Mouse (Mus musculus): ENCODE results near the gene Sphk2. TPM values are rescaled to one million over a fixed set of nuclear protein-coding genes. Genes with fewer than 3 reads are reported as not detected.

The Sphk2 gene
- polyA plus RNA-seq, 1 experiment from 2014 or later: 27.1 TPM

DNA sequence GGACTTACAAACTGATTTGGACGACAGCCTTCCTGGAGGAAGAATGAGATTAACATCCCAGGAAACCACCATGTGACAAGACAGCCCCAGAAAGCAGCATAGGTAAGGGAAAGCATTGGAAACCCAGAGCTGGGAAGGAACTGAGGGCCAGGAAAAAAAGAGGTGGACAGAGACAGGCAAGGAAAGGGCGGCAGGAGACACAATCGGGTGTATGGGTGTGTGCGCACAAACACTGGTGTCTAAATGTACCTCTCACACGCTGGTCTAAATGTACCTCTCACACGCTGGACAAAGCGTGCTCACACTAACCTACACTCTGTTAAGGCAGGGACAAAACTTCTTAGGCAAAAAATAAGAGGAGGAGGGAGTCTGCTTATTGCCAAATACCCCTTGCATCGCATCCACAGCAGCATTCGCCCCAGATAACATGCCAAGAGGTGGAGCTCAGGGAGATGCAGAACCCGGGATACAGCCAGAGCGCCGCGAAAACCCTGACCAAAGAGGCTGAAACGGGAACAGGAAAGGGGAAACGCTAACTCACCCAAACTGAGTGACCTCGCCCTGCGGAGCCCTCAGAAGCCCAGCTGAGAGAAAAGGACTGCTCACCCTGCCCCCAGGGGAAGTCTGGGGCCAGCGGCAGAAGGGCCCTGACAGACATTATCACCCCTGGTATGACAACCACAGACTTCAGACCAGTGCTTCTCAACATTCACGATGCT lies 1.9 kb downstream of the Sphk2 start:
- Histone ChIP-seq H3K4me2 (replicated peaks) (peak overlapping the region; percentile 81), H3K9me3 (no peaks in the 10 kb centered on the region), H3K27ac (peak overlapping the region; percentile 83), H3K4me3 (replicated peaks) (peak overlapping the region; percentile 82), H3K27me3 (no peaks in the 10 kb centered on the region), H3K36me3 (peaks cover 46% of the 10 kb centered on the region), H3K4me1 (replicated peaks) (peaks cover 54% of the 10 kb centered on the region), H3K9ac (replicated peaks) (peak overlapping the region; percentile 91; the same call in 1 of the 2 replicates)
- no peak for ATAC-seq
- WGBS: 85% methylated on average over 19 of the region's 19 CpGs

GRCm38 (mm10) chr7:45715090-45715708 lies 2.6 kb downstream of the Sphk2 start, which contains the start of gene Rpl18:
TSS of gene Rpl18 (plus strand) at chr7:45715457.
- peak; percentile 92 for ATAC-seq
- H3K9ac ChIP-seq (replicated peaks): peak within 1 kb of the TSS; percentile 91
- H3K36me3 ChIP-seq: peaks cover 46% of the 10 kb centered on the region
- H3K4me2 ChIP-seq (replicated peaks): peak within 1 kb of the TSS; percentile 81
- H3K4me3 ChIP-seq (replicated peaks): peak within 1 kb of the TSS; percentile 82
- H3K4me1 ChIP-seq (replicated peaks): peaks cover 59% of the 10 kb centered on the region
- WGBS: 8% methylated on average over 34 of the region's 34 CpGs
- no peaks in the 10 kb centered on the region for H3K9me3 ChIP-seq
- peak within 1 kb of the TSS; percentile 83 for H3K27ac ChIP-seq
- no peaks in the 10 kb centered on the region for H3K27me3 ChIP-seq

DNA sequence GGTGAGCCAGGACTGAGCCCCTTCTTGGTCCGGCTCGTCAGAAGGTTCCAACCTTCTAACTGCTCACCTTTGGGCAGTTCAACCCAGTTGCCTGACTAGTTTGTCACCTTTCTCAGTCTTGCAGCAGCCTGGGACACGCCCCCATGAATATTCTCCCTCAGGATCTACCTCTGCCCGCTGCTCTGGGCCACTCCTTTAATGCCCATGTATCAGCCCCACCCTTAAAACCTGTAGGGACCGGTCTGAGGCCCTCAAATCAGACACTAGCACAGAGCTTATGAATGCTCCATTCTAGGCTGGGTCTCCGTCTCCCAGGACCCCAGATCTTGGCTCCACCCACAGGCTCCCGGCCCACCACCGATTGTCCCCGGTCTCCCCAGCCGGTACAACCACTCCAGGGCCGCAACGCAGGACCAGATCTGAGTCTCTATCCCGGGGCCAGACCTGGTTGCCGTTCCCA lies 3.1 kb downstream of the Sphk2 start:
- ATAC-seq: peak; percentile 59
- Histone ChIP-seq H3K4me3 (replicated peaks) (peak overlapping the region; percentile 82), H3K27ac (peak overlapping the region; percentile 30; the same call in 1 of the 2 replicates), H3K9me3 (no peaks in the 10 kb centered on the region), H3K4me1 (replicated peaks) (peaks cover 60% of the 10 kb centered on the region), H3K27me3 (no peaks in the 10 kb centered on the region), H3K9ac (replicated peaks) (peak overlapping the region; percentile 79), H3K4me2 (replicated peaks) (peak overlapping the region; percentile 81), H3K36me3 (peaks cover 46% of the 10 kb centered on the region)
- 12% methylated on average over 14 of the region's 14 CpGs for WGBS

DNA sequence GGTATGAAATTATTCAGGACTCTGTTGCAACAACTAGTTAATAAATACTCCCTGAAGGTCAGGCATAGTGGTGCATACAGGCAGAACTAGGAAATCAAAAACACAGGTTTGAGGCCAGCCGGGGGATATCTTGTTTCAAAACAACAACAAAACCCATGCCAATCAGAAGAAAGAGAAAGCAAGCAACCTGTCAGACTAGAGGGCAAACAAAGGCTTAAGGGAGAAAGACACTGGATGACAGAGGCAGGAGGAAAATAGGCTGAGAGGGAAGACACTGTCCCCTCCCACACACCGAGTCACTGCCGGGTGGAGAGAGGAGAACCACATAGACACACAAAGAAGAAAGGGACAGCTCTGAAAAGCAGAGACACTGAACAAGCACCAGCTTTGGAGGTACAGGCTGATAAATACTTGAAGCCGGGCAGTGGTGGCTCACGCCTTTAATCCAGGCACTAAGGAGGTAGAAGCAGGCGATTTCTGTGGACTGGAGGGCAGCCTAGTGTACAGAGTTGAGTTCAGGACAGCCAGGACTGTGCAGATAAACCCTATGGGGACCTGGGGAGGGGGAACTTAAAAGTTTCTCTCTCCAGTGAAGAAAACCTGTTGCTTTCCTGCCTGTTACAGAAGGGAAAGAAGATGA lies 3.8 kb downstream of the Sphk2 start:
- no peaks in the 10 kb centered on the region for H3K9me3 ChIP-seq
- H3K9ac ChIP-seq (replicated peaks): peak overlapping the region; percentile 79
- no peak for ATAC-seq
- H3K27ac ChIP-seq: no peak overlapping the region
- H3K4me1 ChIP-seq (replicated peaks): peaks cover 60% of the 10 kb centered on the region
- WGBS: 88% methylated on average over 6 of the region's 6 CpGs
- no peaks in the 10 kb centered on the region for H3K27me3 ChIP-seq
- peak overlapping the region; percentile 82 for H3K4me3 ChIP-seq (replicated peaks)
- peak overlapping the region; percentile 81 for H3K4me2 ChIP-seq (replicated peaks)
- H3K36me3 ChIP-seq: peaks cover 39% of the 10 kb centered on the region

DNA sequence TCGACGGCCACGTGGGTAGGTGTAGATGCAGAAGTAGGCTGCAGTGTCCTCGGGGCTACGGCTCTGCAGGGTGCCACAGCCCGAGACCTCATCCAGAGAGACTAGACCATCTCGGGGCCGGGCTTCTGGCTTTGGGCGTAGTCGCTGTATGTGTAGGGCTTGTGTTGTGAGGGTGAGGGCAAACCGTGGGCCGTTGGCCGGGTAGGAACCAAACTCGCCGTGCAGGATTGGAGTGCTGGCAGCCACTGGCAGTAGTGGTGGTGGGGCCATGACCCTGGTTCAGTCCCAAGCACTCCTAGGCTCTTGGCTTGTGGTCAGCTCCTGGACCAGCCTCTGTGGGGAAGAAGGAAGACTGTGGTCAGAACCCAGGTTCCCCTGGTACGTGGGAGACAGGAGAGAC lies 4.4 kb downstream of the Sphk2 start:
- Histone ChIP-seq H3K27ac (no peak overlapping the region), H3K4me3 (replicated peaks) (no peak overlapping the region), H3K9me3 (no peaks in the 10 kb centered on the region), H3K9ac (replicated peaks) (no peak overlapping the region), H3K36me3 (peaks cover 39% of the 10 kb centered on the region), H3K27me3 (no peaks in the 10 kb centered on the region), H3K4me2 (replicated peaks) (no peak overlapping the region), H3K4me1 (replicated peaks) (peaks cover 61% of the 10 kb centered on the region)
- ATAC-seq: no peak
- WGBS: 93% methylated on average over 16 of the region's 16 CpGs

GRCm38 (mm10) chr7:45712022-45712757 lies 5.6 kb downstream of the Sphk2 start:
- Histone ChIP-seq H3K4me2 (replicated peaks) (no peak overlapping the region), H3K27me3 (no peaks in the 10 kb centered on the region), H3K27ac (no peak overlapping the region), H3K9me3 (no peaks in the 10 kb centered on the region), H3K4me3 (replicated peaks) (no peak overlapping the region), H3K9ac (replicated peaks) (no peak overlapping the region), H3K36me3 (peaks cover 39% of the 10 kb centered on the region), H3K4me1 (replicated peaks) (peaks cover 72% of the 10 kb centered on the region)
- no peak for ATAC-seq
- WGBS: 91% methylated on average over 21 of the region's 21 CpGs

DNA sequence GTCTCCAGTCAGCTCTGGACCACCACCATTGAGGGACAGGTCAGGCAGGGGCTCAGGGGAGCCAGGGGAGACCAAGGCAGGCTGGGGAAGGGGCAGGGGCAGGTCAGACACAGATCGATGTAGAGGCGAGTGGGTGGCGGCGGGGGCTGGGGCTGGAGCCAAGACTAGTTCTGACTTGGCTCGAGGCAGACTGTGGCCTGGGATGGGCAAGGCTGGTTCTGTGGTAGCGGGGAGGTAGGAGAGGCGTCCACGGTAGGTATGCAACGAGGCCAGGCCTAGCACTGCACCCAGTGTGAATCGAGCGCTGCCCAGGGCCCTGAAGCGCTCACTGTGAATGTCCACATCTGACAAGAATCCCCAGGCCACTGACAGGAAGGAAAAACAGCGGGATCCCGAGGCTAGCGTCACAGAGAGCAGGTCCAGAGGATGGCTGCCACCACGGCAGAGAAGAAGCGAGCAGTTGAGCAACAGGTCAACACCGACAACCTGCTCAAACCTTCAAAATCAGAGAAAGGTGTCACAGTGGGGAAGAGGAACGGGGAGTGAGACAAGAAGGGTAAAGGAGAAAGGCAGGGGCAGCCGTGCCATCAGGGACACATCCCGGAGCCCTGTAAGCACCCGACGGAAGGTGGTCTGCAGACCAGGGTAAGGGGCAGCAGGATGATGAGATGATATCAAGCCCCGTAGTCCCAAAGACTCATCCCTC lies 6.3 kb downstream of the Sphk2 start:
- no peak overlapping the region for H3K4me2 ChIP-seq (replicated peaks)
- H3K9me3 ChIP-seq: no peaks in the 10 kb centered on the region
- no peak for ATAC-seq
- H3K36me3 ChIP-seq: peaks cover 39% of the 10 kb centered on the region
- no peaks in the 10 kb centered on the region for H3K27me3 ChIP-seq
- H3K4me3 ChIP-seq (replicated peaks): no peak overlapping the region
- no peak overlapping the region for H3K9ac ChIP-seq (replicated peaks)
- 92% methylated on average over 24 of the region's 24 CpGs for WGBS
- H3K4me1 ChIP-seq (replicated peaks): peaks cover 72% of the 10 kb centered on the region
- H3K27ac ChIP-seq: no peak overlapping the region

GRCm38 (mm10) chr7:45710477-45711191 lies 7.2 kb downstream of the Sphk2 start:
- H3K4me3 ChIP-seq (replicated peaks): no peak overlapping the region
- peaks cover 39% of the 10 kb centered on the region for H3K36me3 ChIP-seq
- no peaks in the 10 kb centered on the region for H3K27me3 ChIP-seq
- no peak overlapping the region for H3K9ac ChIP-seq (replicated peaks)
- no peaks in the 10 kb centered on the region for H3K9me3 ChIP-seq
- ATAC-seq: no peak
- peaks cover 72% of the 10 kb centered on the region for H3K4me1 ChIP-seq (replicated peaks)
- WGBS: 92% methylated on average over 20 of the region's 20 CpGs
- H3K27ac ChIP-seq: peak overlapping the region; percentile 85
- no peak overlapping the region for H3K4me2 ChIP-seq (replicated peaks)

- 69% methylated on average over 14 of the region's 14 CpGs for WGBS
- H3K9ac ChIP-seq (replicated peaks): peak overlapping the region; percentile 47
- no peak overlapping the region for H3K4me3 ChIP-seq (replicated peaks)
- no peak for ATAC-seq
- H3K27me3 ChIP-seq: no peaks in the 10 kb centered on the region
- H3K4me2 ChIP-seq (replicated peaks): peak overlapping the region; percentile 98
- peaks cover 74% of the 10 kb centered on the region for H3K4me1 ChIP-seq (replicated peaks)
- peak overlapping the region; percentile 85 for H3K27ac ChIP-seq
- peaks cover 39% of the 10 kb centered on the region for H3K36me3 ChIP-seq
- H3K9me3 ChIP-seq: no peaks in the 10 kb centered on the region
Measured at GRCm38 (mm10) chr7:45709677-45710355, 8.0 kb downstream of the Sphk2 start.

DNA sequence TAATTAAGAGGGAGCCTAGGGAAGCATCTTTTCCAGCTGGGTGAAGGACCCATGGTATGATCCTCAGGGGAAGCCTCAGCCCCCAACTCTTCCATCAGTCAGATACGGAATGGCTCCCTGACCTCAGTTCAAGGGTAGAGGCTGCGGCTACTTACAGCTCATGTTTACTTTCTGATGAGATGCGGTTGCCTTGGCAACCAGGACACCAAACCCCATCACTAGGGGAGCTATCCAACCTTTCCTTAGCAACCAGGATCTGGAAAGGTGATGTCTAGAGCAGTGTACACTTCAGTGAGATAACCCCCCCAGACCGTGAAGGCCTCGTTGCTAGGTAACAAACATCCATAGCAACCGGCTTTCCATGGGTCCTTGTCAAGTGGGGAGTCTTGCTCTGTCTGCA lies 8.8 kb downstream of the Sphk2 start:
- Histone ChIP-seq H3K4me2 (replicated peaks) (peak overlapping the region; percentile 98), H3K4me1 (replicated peaks) (peaks cover 70% of the 10 kb centered on the region), H3K9me3 (no peaks in the 10 kb centered on the region), H3K4me3 (replicated peaks) (no peak overlapping the region; the same call in 1 of the 2 replicates), H3K27ac (peak overlapping the region; percentile 85), H3K9ac (replicated peaks) (no peak overlapping the region; the same call in 1 of the 2 replicates), H3K36me3 (peaks cover 39% of the 10 kb centered on the region), H3K27me3 (no peaks in the 10 kb centered on the region)
- 27% methylated on average over 6 of the region's 6 CpGs for WGBS
- ATAC-seq: peak; percentile 21
